Mouse (Mus musculus) forebrain, embryonic 11.5 days (tissue): ENCODE measurements around the gene Pspn. TPM values are rescaled to one million over a fixed set of nuclear protein-coding genes. Genes with fewer than 3 reads are reported as not detected.

Source experiments
- ATAC-seq: fragments of 200-750 bp; cut with Nextera tagmentation; replicated peaks from 2 replicates; pipeline ENCODE4 v1.8.0; 2017; ENCODE audit warnings: moderate TSS enrichment; ENCODE audit not compliant: low FRiP score
- DNase-seq: peaks from one replicate; pipeline ENCODE4 v3.0.0-alpha.2; 2017; ENCODE audit warnings: low spot score
- H3K27ac ChIP-seq: fragments of 300-500 bp; sonication (generic); 2 replicates; pipeline ENCODE4 v1.5.1; 2014; ENCODE audit warnings: low read depth, low read length
- H3K27me3 ChIP-seq: fragments of 300-500 bp; sonication (generic); 2 replicates; pipeline ENCODE4 v1.6.1; 2014; ENCODE audit warnings: mild to moderate bottlenecking, low read length, mixed read lengths; ENCODE audit not compliant: control insufficient read depth, insufficient read depth
- H3K36me3 ChIP-seq: fragments of 300-500 bp; sonication (generic); 2 replicates; pipeline ENCODE4 v1.6.1; 2014; ENCODE audit warnings: mild to moderate bottlenecking, low read length, moderate library complexity, mixed read lengths; ENCODE audit not compliant: control insufficient read depth, insufficient read depth
- H3K4me1 ChIP-seq: fragments of 300-500 bp; sonication (generic); replicated peaks from 2 replicates; pipeline ENCODE4 v1.6.1; 2014; ENCODE audit warnings: low read length, mixed read lengths; ENCODE audit not compliant: control insufficient read depth, insufficient read depth
- H3K4me2 ChIP-seq: fragments of 300-500 bp; sonication (generic); 2 replicates; pipeline ENCODE4 v1.6.1; 2014; ENCODE audit warnings: low read depth, mild to moderate bottlenecking, low read length, moderate library complexity, mixed read lengths; ENCODE audit not compliant: severe bottlenecking
- H3K4me3 ChIP-seq: fragments of 300-500 bp; sonication (generic); 2 replicates; pipeline ENCODE4 v1.5.1; 2014; ENCODE audit warnings: low read depth, low read length
- H3K9ac ChIP-seq: fragments of 300-500 bp; sonication (generic); 2 replicates; pipeline ENCODE4 v1.6.1; 2014; ENCODE audit warnings: low read length
- H3K9me3 ChIP-seq: fragments of 300-500 bp; sonication (generic); 2 replicates; pipeline ENCODE4 v1.6.1; 2016; ENCODE audit warnings: low read length, mixed read lengths; ENCODE audit not compliant: control insufficient read depth
- WGBS: fragments of 180-500 bp; shearing (Covaris S2); extraction: QIAGEN DNeasy Blood & Tissue Kit; methylation state at CpG from one replicate; pipeline ENCODE4 v1.1.7; 2014; 5-methylcytosine and 5-hydroxymethylcytosine counted together
- polyA plus RNA-seq: library from polyadenylated mRNA; unstranded; fragments of >200 nt; fragmentation: Nextera tagmentation; extraction: Ambion mirVana; gene quantifications from 2 replicates; pipeline ENCODE4 v1.2.1, GENCODE M21; 2014

The Pspn gene
- polyA plus RNA-seq, 1 experiment from 2014 or later: 0.76 TPM

- H3K9ac ChIP-seq: peak overlapping the region; percentile 87
- peaks cover 13% of the 10 kb centered on the region; the same call in 1 of the 2 replicates for H3K36me3 ChIP-seq
- peak overlapping the region; percentile 82 for H3K4me3 ChIP-seq
- H3K27ac ChIP-seq: peak overlapping the region; percentile 41; the same call in 1 of the 2 replicates
- DNase-seq (peak; percentile 53), ATAC-seq (peak; percentile 92)
- 3% methylated on average over 25 of the region's 25 CpGs for WGBS
- no peaks in the 10 kb centered on the region for H3K9me3 ChIP-seq
- H3K4me2 ChIP-seq: peak overlapping the region; percentile 77
- no peaks in the 10 kb centered on the region for H3K27me3 ChIP-seq
- H3K4me1 ChIP-seq: peaks cover 4% of the 10 kb centered on the region
Observed at GRCm38 (mm10) chr17:56989467-56990114, 10.2 kb downstream of the Pspn start.

- no peaks in the 10 kb centered on the region for H3K9me3 ChIP-seq
- DNase-seq: peak; percentile 41
- H3K27ac ChIP-seq: no peak overlapping the region
- no peaks in the 10 kb centered on the region for H3K27me3 ChIP-seq
- H3K4me1 ChIP-seq: peaks cover 4% of the 10 kb centered on the region
- WGBS: 71% methylated on average over 7 of the region's 7 CpGs
- no peak for ATAC-seq
- peak overlapping the region; percentile 87; the same call in 1 of the 2 replicates for H3K9ac ChIP-seq
- H3K4me2 ChIP-seq: peak overlapping the region; percentile 77; the same call in 1 of the 2 replicates
- H3K4me3 ChIP-seq: peak overlapping the region; percentile 82
- peaks cover 9% of the 10 kb centered on the region; the same call in 1 of the 2 replicates for H3K36me3 ChIP-seq
Observed at GRCm38 (mm10) chr17:56988921-56989430, 10.8 kb downstream of the Pspn start.

- no peaks in the 10 kb centered on the region for H3K27me3 ChIP-seq
- peak; percentile 43 for DNase-seq
- no peak for ATAC-seq
- H3K9ac ChIP-seq: no peak overlapping the region
- peaks cover 4% of the 10 kb centered on the region for H3K4me1 ChIP-seq
- H3K27ac ChIP-seq: no peak overlapping the region
- no peaks in the 10 kb centered on the region for H3K9me3 ChIP-seq
- peaks cover 5% of the 10 kb centered on the region; the same call in 1 of the 2 replicates for H3K36me3 ChIP-seq
- no peak overlapping the region for H3K4me2 ChIP-seq
- H3K4me3 ChIP-seq: no peak overlapping the region
- 86% methylated on average over 7 of the region's 7 CpGs for WGBS
Observed at GRCm38 (mm10) chr17:56988441-56988840, 11.4 kb downstream of the Pspn start.

- Histone ChIP-seq H3K4me1 (peaks cover 4% of the 10 kb centered on the region), H3K4me3 (no peak overlapping the region), H3K9me3 (no peaks in the 10 kb centered on the region), H3K27me3 (no peaks in the 10 kb centered on the region), H3K36me3 (no peaks in the 10 kb centered on the region), H3K9ac (no peak overlapping the region), H3K4me2 (no peak overlapping the region), H3K27ac (no peak overlapping the region)
- ATAC-seq: no peak
- WGBS: 81% methylated on average over 3 of the region's 3 CpGs
- no peak for DNase-seq
Observed at GRCm38 (mm10) chr17:56986105-56986805, 13.6 kb downstream of the Pspn start.

GRCm38 (mm10) chr17:56985656-56986055 is 14.2 kb downstream of the Pspn start:
- ATAC-seq: no peak
- WGBS: 79% methylated on average over 3 of the region's 3 CpGs
- H3K4me3 ChIP-seq: no peak overlapping the region
- peak; percentile 41 for DNase-seq
- no peaks in the 10 kb centered on the region for H3K4me1 ChIP-seq
- H3K36me3 ChIP-seq: no peaks in the 10 kb centered on the region
- no peak overlapping the region for H3K27ac ChIP-seq
- no peak overlapping the region for H3K4me2 ChIP-seq
- H3K27me3 ChIP-seq: no peaks in the 10 kb centered on the region
- no peak overlapping the region for H3K9ac ChIP-seq
- H3K9me3 ChIP-seq: no peaks in the 10 kb centered on the region

- H3K27ac ChIP-seq: no peak overlapping the region
- no peak overlapping the region for H3K9ac ChIP-seq
- H3K4me1 ChIP-seq: no peaks in the 10 kb centered on the region
- no peaks in the 10 kb centered on the region for H3K9me3 ChIP-seq
- WGBS: 86% methylated on average over 9 of the region's 9 CpGs
- peak; percentile 35 for DNase-seq
- ATAC-seq: no peak
- H3K4me3 ChIP-seq: no peak overlapping the region
- no peaks in the 10 kb centered on the region for H3K27me3 ChIP-seq
- no peak overlapping the region for H3K4me2 ChIP-seq
- no peaks in the 10 kb centered on the region for H3K36me3 ChIP-seq
Observed at GRCm38 (mm10) chr17:56984886-56985285, 14.9 kb downstream of the Pspn start.

- Histone ChIP-seq H3K4me2 (no peak within 1 kb of the TSS), H3K9ac (no peak within 1 kb of the TSS), H3K27me3 (no peaks in the 10 kb centered on the region), H3K9me3 (no peaks in the 10 kb centered on the region), H3K27ac (no peak within 1 kb of the TSS), H3K4me1 (no peaks in the 10 kb centered on the region), H3K4me3 (no peak within 1 kb of the TSS), H3K36me3 (no peaks in the 10 kb centered on the region)
- 80% methylated on average over 5 of the region's 5 CpGs for WGBS
- ATAC-seq: no peak
- peak; percentile 42 for DNase-seq
Observed at GRCm38 (mm10) chr17:56982013-56982412, 17.8 kb downstream of the Pspn start, which contains the start of gene Acer1. Acer1 (minus strand) TSS chr17:56982126.

- no peak overlapping the region for H3K4me2 ChIP-seq
- H3K9ac ChIP-seq: no peak overlapping the region
- no peak overlapping the region for H3K4me3 ChIP-seq
- no peak for ATAC-seq
- H3K4me1 ChIP-seq: no peaks in the 10 kb centered on the region
- 87% methylated on average over 7 of the region's 7 CpGs for WGBS
- H3K36me3 ChIP-seq: no peaks in the 10 kb centered on the region
- H3K27me3 ChIP-seq: no peaks in the 10 kb centered on the region
- peak; percentile 41 for DNase-seq
- H3K9me3 ChIP-seq: no peaks in the 10 kb centered on the region
- no peak overlapping the region for H3K27ac ChIP-seq
Observed at GRCm38 (mm10) chr17:56981049-56981448, 18.8 kb downstream of the Pspn start.
